Mouse (Mus musculus): ENCODE data around the gene Snd1.

DNA sequence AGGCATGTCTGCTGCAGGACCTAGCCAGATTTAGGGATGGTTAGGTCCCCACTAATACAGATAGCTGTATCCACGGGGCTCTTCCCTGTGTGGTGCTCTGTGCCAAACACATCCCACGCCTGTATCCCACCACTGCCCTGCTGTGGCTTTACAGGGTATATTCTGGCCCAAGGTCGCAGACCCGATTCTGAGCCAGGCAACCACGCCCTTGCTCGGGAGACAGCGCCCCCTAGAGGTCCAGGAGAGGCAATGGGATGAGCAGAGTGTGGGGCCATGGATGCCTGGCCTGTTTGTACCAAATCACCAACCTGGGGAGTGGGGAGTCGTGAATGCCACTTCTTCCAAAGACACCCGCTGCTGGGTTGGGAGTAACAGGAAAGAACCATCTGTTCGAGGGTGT is 423.9 kb downstream of the Snd1 start:
- peak; percentile 62 for TF ChIP-seq CTCF (IDR thresholded peaks at IDR 0.05; ENCODE audit: extremely low read depth, insufficient read depth, low read length)
- TF ChIP-seq POLR2A (IDR thresholded peaks at IDR 0.05; ENCODE audit: extremely low read depth, insufficient read depth, low read length) = no peak
